ENCODE assay signal across 8 mouse cellular contexts in the genomic region with DNA sequence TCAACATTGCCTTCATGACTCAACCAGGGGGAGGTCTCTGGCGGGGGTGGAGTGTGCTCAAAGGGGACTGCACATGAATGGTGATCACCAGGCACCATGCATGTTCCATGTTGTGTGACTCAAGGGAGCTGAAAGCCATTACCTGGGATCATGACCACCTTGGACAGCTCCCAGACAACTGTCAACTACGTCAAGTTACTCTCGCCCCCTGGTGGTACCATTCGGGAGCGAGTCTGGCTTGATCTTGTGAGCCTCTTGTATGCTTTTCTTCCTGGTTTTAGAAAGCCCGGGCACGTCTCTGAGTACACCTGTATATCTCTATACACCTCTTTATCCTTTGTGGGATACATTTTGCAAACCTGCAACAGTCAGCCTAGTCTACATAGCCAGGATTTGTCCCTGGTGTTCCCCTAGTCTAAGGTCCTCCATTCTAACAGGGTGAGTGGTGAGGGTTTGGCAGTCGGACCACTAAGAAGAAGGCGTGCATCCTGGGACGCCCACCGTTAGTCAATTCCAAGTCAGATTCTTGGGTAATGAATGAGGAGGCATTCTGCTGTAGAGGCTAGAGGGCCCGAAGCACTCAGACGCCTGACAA. TPM values are rescaled to one million over a fixed set of nuclear protein-coding genes. Genes with fewer than 3 reads are reported as not detected.
DNase-seq lines count a peak whose midpoint lies in the region; ATAC-seq and TF ChIP-seq lines count a peak whose summit lies in the region.

No protein-coding gene starts in this region.

- peak; percentile 61 for ATAC-seq in CD4-positive, CD25-positive, alpha-beta regulatory T cell, adult 4 months
- no peak for ATAC-seq in heart, postnatal 0 days (ENCODE audit: insufficient read depth, low read depth)
- ATAC-seq in liver, embryonic 14.5 days (ENCODE audit: insufficient read depth), result no peak
- ATAC-seq in stomach, postnatal 0 days (ENCODE audit: low FRiP score, low TSS enrichment), result peak; percentile 36

- no peak overlapping the region for H3K27ac ChIP-seq in embryonic fibroblast, embryonic 13.5 days (ENCODE audit: insufficient read depth, low read length)
- H3K27ac ChIP-seq in heart, postnatal 0 days (ENCODE audit: low read depth), result no peak overlapping the region
- no peak overlapping the region for H3K27ac ChIP-seq in liver, embryonic 14.5 days
- no peak overlapping the region; the same call in 1 of the 2 replicates for H3K27ac ChIP-seq in stomach, postnatal 0 days (replicated peaks)

- H3K4me3 ChIP-seq in embryonic fibroblast, embryonic 13.5 days (ENCODE audit: insufficient read depth, low read length), result peak overlapping the region; percentile 82
- H3K4me3 ChIP-seq in heart, postnatal 0 days (ENCODE audit: low read depth, low read length), result peak overlapping the region; percentile 52
- H3K4me3 ChIP-seq in liver, embryonic 14.5 days (ENCODE audit: insufficient read depth in 1 of 2, low read depth in 2 of 2, low read length in 2 of 2), result no peak overlapping the region; a peak in 1 of 4 replicates
- H3K4me3 ChIP-seq in stomach, postnatal 0 days (ENCODE audit: low read depth, low read length), result peak overlapping the region; percentile 60

- H3K9ac ChIP-seq in heart, postnatal 0 days (replicated peaks; ENCODE audit: low read depth, low read length), result no peak overlapping the region
- no peak overlapping the region for H3K9ac ChIP-seq in liver, embryonic 14.5 days (replicated peaks)
- H3K9ac ChIP-seq in stomach, postnatal 0 days (ENCODE audit: low read length), result peak overlapping the region; percentile 64; the same call in 1 of the 2 replicates

- TF ChIP-seq CTCF in embryonic fibroblast, embryonic 13.5 days (IDR thresholded peaks at IDR 0.05; ENCODE audit: borderline replicate concordance, insufficient read depth, low read length), result peak; percentile 63; the same call in 1 of the 2 replicates
- TF ChIP-seq CTCF in heart, postnatal 0 days (IDR thresholded peaks at IDR 0.05; ENCODE audit: low read depth), result peak; percentile 74
- TF ChIP-seq CTCF in liver, embryonic 14.5 days (IDR thresholded peaks at IDR 0.05; ENCODE audit: low read depth), result peak; percentile 86
- peak; percentile 85 for TF ChIP-seq CTCF in stomach, postnatal 0 days (IDR thresholded peaks at IDR 0.05; ENCODE audit: low read depth)

- no peak for TF ChIP-seq EP300 in heart, postnatal 0 days (IDR thresholded peaks at IDR 0.05; ENCODE audit: low read depth)
- no peak for TF ChIP-seq EP300 in liver, embryonic 14.5 days (IDR thresholded peaks at IDR 0.05; ENCODE audit: low read depth)
- no peak for TF ChIP-seq EP300 in stomach, postnatal 0 days (optimal IDR thresholded peaks at IDR 0.05)

- WGBS in heart, postnatal 0 days, result 2% methylated on average over 13 of the region's 13 CpGs
- under 1% methylated on average over 13 of the region's 13 CpGs for WGBS in liver, embryonic 14.5 days (ENCODE audit: insufficient replicate concordance)
- WGBS in stomach, postnatal 0 days, result 3% methylated on average over 13 of the region's 13 CpGs

- no peaks in the 10 kb centered on the region for H3K4me1 ChIP-seq in embryonic fibroblast, embryonic 13.5 days (ENCODE audit: control insufficient read depth, insufficient read depth, low read length)
- no peaks in the 10 kb centered on the region for H3K4me1 ChIP-seq in heart, postnatal 0 days (ENCODE audit: control insufficient read depth, insufficient read depth)
- no peaks in the 10 kb centered on the region for H3K4me1 ChIP-seq in liver, embryonic 14.5 days (replicated peaks; ENCODE audit: control insufficient read depth in 2 of 2, insufficient read depth in 2 of 2, low read length in 1 of 2)
- no peaks in the 10 kb centered on the region; the same call in 1 of the 2 replicates for H3K4me1 ChIP-seq in stomach, postnatal 0 days (replicated peaks; ENCODE audit: control insufficient read depth, insufficient read depth)

- H3K36me3 ChIP-seq in heart, postnatal 0 days (replicated peaks; ENCODE audit: control insufficient read depth, insufficient read depth, low read length), result no peaks in the 10 kb centered on the region
- H3K36me3 ChIP-seq in liver, embryonic 14.5 days (replicated peaks; ENCODE audit: control insufficient read depth, insufficient read depth, low read depth), result no peaks in the 10 kb centered on the region
- no peaks in the 10 kb centered on the region for H3K36me3 ChIP-seq in stomach, postnatal 0 days (ENCODE audit: control insufficient read depth, insufficient read depth, low read length)

- DNase-seq in brain, adult 2 months (ENCODE audit: low read depth, low spot score), result peak; percentile 88
- peak; percentile 66 for DNase-seq in heart, postnatal 0 days (ENCODE audit: low spot score)
- peak; percentile 90 to 94 for DNase-seq in kidney, postnatal 25 days
- peak; percentile 73 to 76 (median 73) for DNase-seq in liver, embryonic 14.5 days (ENCODE audit: low read depth in 3 of 3, low spot score in 3 of 3)
- DNase-seq in neural tube, embryonic 10.5 days (ENCODE audit: extremely low spot score, low spot score), result peak; percentile 85
- DNase-seq in stomach, postnatal 0 days (ENCODE audit: low spot score), result peak; percentile 93

- peak overlapping the region; percentile 65 for H3K4me2 ChIP-seq in heart, postnatal 0 days (ENCODE audit: low read depth, low read length)
- peak overlapping the region; percentile 40 for H3K4me2 ChIP-seq in liver, embryonic 14.5 days (ENCODE audit: low read depth)
- peak overlapping the region; percentile 77 for H3K4me2 ChIP-seq in stomach, postnatal 0 days (replicated peaks; ENCODE audit: low read depth)

- H3K27me3 ChIP-seq in heart, postnatal 0 days (ENCODE audit: control insufficient read depth, insufficient read depth, low read length), result peaks cover 74% of the 10 kb centered on the region
- peaks cover 60% of the 10 kb centered on the region for H3K27me3 ChIP-seq in liver, embryonic 14.5 days (ENCODE audit: control insufficient read depth, insufficient read depth, low read length)
- H3K27me3 ChIP-seq in stomach, postnatal 0 days (ENCODE audit: control insufficient read depth, insufficient read depth, low read length), result no peaks in the 10 kb centered on the region

- TF ChIP-seq POLR2A in embryonic fibroblast, embryonic 13.5 days (IDR thresholded peaks at IDR 0.05; ENCODE audit: low read depth, low read length), result no peak

- no peaks in the 10 kb centered on the region for H3K9me3 ChIP-seq in heart, postnatal 0 days (replicated peaks; ENCODE audit: control insufficient read depth, low read length)
- H3K9me3 ChIP-seq in liver, embryonic 14.5 days (ENCODE audit: control insufficient read depth, low read length), result no peaks in the 10 kb centered on the region
- H3K9me3 ChIP-seq in stomach, postnatal 0 days (ENCODE audit: control insufficient read depth, low read length), result no peaks in the 10 kb centered on the region

RNA-seq across cellular contexts. Expression of a gene that starts 3.3 kb away (rescaled TPM):
- 1 to 10 TPM; 1.4 to 2.3 TPM for polyA plus RNA-seq in CD4-positive, CD25-positive, alpha-beta regulatory T cell, adult 4 months (2017; shearing (Covaris generic))
- 86.0 and 107 TPM in 2 replicates for polyA plus RNA-seq in embryonic fibroblast, embryonic 13.5 days (2011; ENCODE audit: insufficient read length, low read depth, missing spikeins)
- 43.0 and 49.7 TPM in 2 replicates for total RNA-seq in heart, postnatal 0 days (2014; rRNA removed; ENCODE audit: low replicate concordance)
- 21.0 and 24.5 TPM in 2 replicates for polyA plus RNA-seq in heart, postnatal 0 days (2015; fragmentation: Nextera tagmentation; extraction: Ambion mirVana)
- polyA plus RNA-seq in liver, embryonic 14.5 days (2012; rRNA removed), result 3.4 and 3.9 TPM in 2 replicates
- polyA plus RNA-seq in liver, embryonic 14.5 days (2014; fragmentation: Nextera tagmentation; extraction: Ambion mirVana), result 2.4 and 2.7 TPM in 2 replicates
- 52.8 and 53.0 TPM in 2 replicates for polyA plus RNA-seq in stomach, postnatal 0 days (2015; fragmentation: Nextera tagmentation; extraction: Ambion mirVana)

RNA-seq across cellular contexts. Expression of a gene that starts 6.8 kb away (rescaled TPM):
- polyA plus RNA-seq in CD4-positive, CD25-positive, alpha-beta regulatory T cell, adult 4 months (2017; shearing (Covaris generic)), result not detected
- 0.33 and 2.2 TPM in 2 replicates for polyA plus RNA-seq in embryonic fibroblast, embryonic 13.5 days (2011; ENCODE audit: insufficient read length, low read depth, missing spikeins)
- 7.9 and 44.8 TPM in 2 replicates for total RNA-seq in heart, postnatal 0 days (2014; rRNA removed; ENCODE audit: low replicate concordance)
- polyA plus RNA-seq in heart, postnatal 0 days (2015; fragmentation: Nextera tagmentation; extraction: Ambion mirVana), result 3.5 and 4.2 TPM in 2 replicates
- polyA plus RNA-seq in liver, embryonic 14.5 days (2012; rRNA removed), result 0.18 and 0.30 TPM in 2 replicates
- polyA plus RNA-seq in liver, embryonic 14.5 days (2014; fragmentation: Nextera tagmentation; extraction: Ambion mirVana), result 0.23 TPM in 1 of 2 replicates, not detected in the other
- 21.2 and 23.3 TPM in 2 replicates for polyA plus RNA-seq in stomach, postnatal 0 days (2015; fragmentation: Nextera tagmentation; extraction: Ambion mirVana)

RNA-seq across cellular contexts. Expression of a gene that starts 20.6 kb away (rescaled TPM):
- polyA plus RNA-seq in CD4-positive, CD25-positive, alpha-beta regulatory T cell, adult 4 months (2017; shearing (Covaris generic)), result 10 to 100 TPM in 1 of 2 experiments, 1 to 10 TPM in 1; 4.0 to 11.7 TPM
- polyA plus RNA-seq in embryonic fibroblast, embryonic 13.5 days (2011; ENCODE audit: insufficient read length, low read depth, missing spikeins), result not detected in 2 replicates
- total RNA-seq in heart, postnatal 0 days (2014; rRNA removed; ENCODE audit: low replicate concordance), result not detected in 2 replicates
- not detected in 2 replicates for polyA plus RNA-seq in heart, postnatal 0 days (2015; fragmentation: Nextera tagmentation; extraction: Ambion mirVana)
- polyA plus RNA-seq in liver, embryonic 14.5 days (2012; rRNA removed), result 0.55 and 0.58 TPM in 2 replicates
- 0.34 and 0.90 TPM in 2 replicates for polyA plus RNA-seq in liver, embryonic 14.5 days (2014; fragmentation: Nextera tagmentation; extraction: Ambion mirVana)
- polyA plus RNA-seq in stomach, postnatal 0 days (2015; fragmentation: Nextera tagmentation; extraction: Ambion mirVana), result 0.12 TPM in 1 of 2 replicates, not detected in the other

RNA-seq across cellular contexts. Expression of a gene that starts 26.0 kb away (rescaled TPM):
- 10 to 100 TPM; 31.9 to 45.3 TPM for polyA plus RNA-seq in CD4-positive, CD25-positive, alpha-beta regulatory T cell, adult 4 months (2017; shearing (Covaris generic))
- polyA plus RNA-seq in embryonic fibroblast, embryonic 13.5 days (2011; ENCODE audit: insufficient read length, low read depth, missing spikeins), result 7.8 and 12.1 TPM in 2 replicates
- total RNA-seq in heart, postnatal 0 days (2014; rRNA removed; ENCODE audit: low replicate concordance), result 27.6 and 32.0 TPM in 2 replicates
- 2.4 and 3.6 TPM in 2 replicates for polyA plus RNA-seq in heart, postnatal 0 days (2015; fragmentation: Nextera tagmentation; extraction: Ambion mirVana)
- polyA plus RNA-seq in liver, embryonic 14.5 days (2012; rRNA removed), result 2.4 and 2.5 TPM in 2 replicates
- polyA plus RNA-seq in liver, embryonic 14.5 days (2014; fragmentation: Nextera tagmentation; extraction: Ambion mirVana), result 0.91 and 1.1 TPM in 2 replicates
- 1.7 and 2.6 TPM in 2 replicates for polyA plus RNA-seq in stomach, postnatal 0 days (2015; fragmentation: Nextera tagmentation; extraction: Ambion mirVana)

RNA-seq across cellular contexts. Expression of a gene that starts 30.4 kb away (rescaled TPM):
- 1 to 10 TPM in 1 of 2 experiments, under 1 TPM in 1; 0.58 to 1.2 TPM for polyA plus RNA-seq in CD4-positive, CD25-positive, alpha-beta regulatory T cell, adult 4 months (2017; shearing (Covaris generic))
- polyA plus RNA-seq in embryonic fibroblast, embryonic 13.5 days (2011; ENCODE audit: insufficient read length, low read depth, missing spikeins), result 3.3 and 5.2 TPM in 2 replicates
- total RNA-seq in heart, postnatal 0 days (2014; rRNA removed; ENCODE audit: low replicate concordance), result 14.0 and 26.1 TPM in 2 replicates
- 5.6 and 6.4 TPM in 2 replicates for polyA plus RNA-seq in heart, postnatal 0 days (2015; fragmentation: Nextera tagmentation; extraction: Ambion mirVana)
- polyA plus RNA-seq in liver, embryonic 14.5 days (2012; rRNA removed), result 20.1 and 21.5 TPM in 2 replicates
- 17.9 and 20.5 TPM in 2 replicates for polyA plus RNA-seq in liver, embryonic 14.5 days (2014; fragmentation: Nextera tagmentation; extraction: Ambion mirVana)
- polyA plus RNA-seq in stomach, postnatal 0 days (2015; fragmentation: Nextera tagmentation; extraction: Ambion mirVana), result 14.1 and 16.6 TPM in 2 replicates

Comparison
In these comparisons a context has a peak if more than half of its experiments do, and no peak if none do; other contexts are left out.
1. ATAC-seq: peak in CD4-positive, CD25-positive, alpha-beta regulatory T cell, adult 4 months (single experiment) and stomach, postnatal 0 days (single experiment); none in heart, postnatal 0 days (single experiment) and liver, embryonic 14.5 days (single experiment).
2. H3K4me3 ChIP-seq: peak in embryonic fibroblast, embryonic 13.5 days (single experiment), heart, postnatal 0 days (single experiment) and stomach, postnatal 0 days (single experiment); none in liver, embryonic 14.5 days (0 of 2).
3. Peak in every context shown above with its lines, with median percentiles within 50 percentile points of each other: DNase-seq, CTCF ChIP-seq and H3K4me2 ChIP-seq.